Mouse (Mus musculus) T-helper 2 cell (primary cell): ENCODE measurements around the gene Rbm42.

ENCODE experiments used
- in situ Hi-C: fragments of 300-600 bp; cut with MboI, MseI; formaldehyde crosslinking; loops from one replicate; pipeline ENCODE4 v1.15.1; 2025; ENCODE audit warnings: high pct_unique_total_duplicates

Rbm42 gene

GRCm38 (mm10) chr7:30591605-30591951 lies 58.5 kb downstream of the Rbm42 start:
- in situ Hi-C loops, result no loop called here
